Mouse (Mus musculus) adrenal gland, postnatal 0 days (tissue): ENCODE measurements around the gene Anxa11. TPM values are rescaled to one million over a fixed set of nuclear protein-coding genes. Genes with fewer than 3 reads are reported as not detected.

Experiments used
- microRNA-seq: library from miRNA; unstranded; fragments of <30 nt; microRNA quantifications from one replicate; pipeline ENCODE4, GENCODE M21; 2016; ENCODE audit warnings: borderline replicate concordance; ENCODE audit not compliant: insufficient number of aligned reads
- polyA plus RNA-seq: library from polyadenylated mRNA; unstranded; fragments of >200 nt; fragmentation: Nextera tagmentation; extraction: Ambion mirVana; gene quantifications from 2 replicates; pipeline ENCODE4 v1.2.1, GENCODE M21; 2015

The Anxa11 gene
- 22.6 and 33.0 TPM in 2 replicates for polyA plus RNA-seq

DNA sequence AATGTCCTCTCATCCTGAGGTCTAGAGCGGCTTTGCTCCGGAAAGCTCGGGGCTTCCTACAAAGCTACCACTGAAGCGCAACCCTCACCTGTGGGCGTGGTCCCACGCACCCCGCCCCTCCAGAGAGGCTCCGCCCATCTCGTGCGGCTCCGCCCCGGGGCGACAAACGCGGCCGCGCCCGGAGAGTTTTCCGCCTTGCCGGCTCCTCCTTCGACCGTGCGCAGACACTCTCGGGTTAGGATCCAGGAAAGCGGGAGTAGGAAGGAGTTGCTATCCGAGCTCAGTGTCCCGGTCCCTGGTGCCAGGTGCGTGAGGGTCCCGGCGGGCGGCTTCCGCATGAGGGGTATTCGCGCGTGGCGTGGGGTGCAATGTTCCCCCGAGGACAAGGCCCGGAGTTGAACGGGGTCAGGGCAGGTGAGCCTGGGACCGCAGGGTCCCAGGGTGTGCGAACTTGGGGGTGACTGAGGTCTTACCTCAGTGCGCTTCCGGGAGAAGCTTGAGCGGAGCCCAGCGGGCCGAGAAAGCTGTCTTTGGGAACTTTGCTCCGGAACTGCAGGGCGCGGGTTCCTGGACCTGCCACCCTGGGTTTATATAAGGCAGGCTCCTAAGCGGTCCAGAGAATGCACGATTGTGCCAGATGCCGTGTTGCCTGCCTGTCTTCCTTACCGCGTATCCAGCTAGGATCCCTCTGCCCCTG is at the start of gene Anxa11:
Gene Anxa11 (plus strand): TSS at position 166 of the 697 bp plus-strand sequence.

DNA sequence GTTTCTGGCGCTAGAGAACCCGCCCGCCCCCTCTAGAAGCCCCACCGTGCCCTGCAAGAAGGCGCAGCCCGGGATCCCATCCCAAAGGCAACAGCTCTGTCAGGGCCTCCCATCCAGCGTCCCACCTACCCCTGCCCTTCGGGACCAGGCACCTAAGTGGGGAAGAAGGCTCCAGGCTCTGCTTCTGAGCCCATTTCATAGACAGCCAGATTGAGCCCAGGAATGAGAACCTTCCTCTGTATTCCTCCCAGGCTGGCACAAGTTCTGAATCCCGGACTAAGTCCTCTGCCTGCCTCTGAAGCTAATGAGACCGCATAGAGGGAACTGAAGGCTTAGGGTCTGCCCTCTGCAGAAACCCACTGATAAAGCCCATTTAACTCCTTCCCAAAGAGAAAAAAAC is 61.0 kb downstream of the Anxa11 start, which contains the start of gene Plac9a:
Gene Plac9a (minus strand): TSS at position 101 of the 400 bp plus-strand sequence.

DNA sequence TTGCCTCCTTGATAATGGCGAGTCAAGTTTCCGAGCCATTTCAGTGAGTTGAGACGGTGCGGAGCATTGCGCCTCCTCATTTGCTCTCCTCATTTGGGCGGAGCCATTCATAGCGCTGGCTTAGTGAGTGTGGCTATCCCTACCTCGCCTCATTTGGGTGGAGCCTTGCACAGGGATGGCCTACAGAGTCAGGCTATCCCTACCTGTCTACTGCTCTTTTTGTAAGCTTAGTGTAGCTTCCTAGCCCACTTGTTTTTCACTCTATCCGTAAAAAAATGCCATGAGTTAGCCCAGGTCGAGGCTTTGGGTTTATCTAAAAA is 85.6 kb downstream of the Anxa11 start, which contains the start of gene Tmem254a:
Gene Tmem254a (minus strand): TSS at position 111 of the 320 bp plus-strand sequence.

Small RNA genes lying within 50 kb of the gene (microRNA-seq; reads per million reads assigned to microRNA genes)
- gene Gm23701, result not detected

Other genes with a start within 250 kb of the Anxa11 start
- gene Ppif, start 148.0 kb upstream of the Anxa11 start, polyA plus RNA-seq, result 14.5 and 30.0 TPM in 2 replicates
- gene Zcchc24, start 73.1 kb upstream of the Anxa11 start, polyA plus RNA-seq, result 13.5 and 17.1 TPM in 2 replicates
- gene Plac9a, start 60.9 kb downstream of the Anxa11 start, polyA plus RNA-seq, result 2.5 and 2.9 TPM in 2 replicates
- gene Tmem254a, start 85.5 kb downstream of the Anxa11 start, polyA plus RNA-seq, result 1.4 and 3.9 TPM in 2 replicates
- not detected in 2 replicates for gene Cphx1, start 96.1 kb downstream of the Anxa11 start, polyA plus RNA-seq
- 0.76 and 0.97 TPM in 2 replicates for gene Duxbl1, start 136.4 kb downstream of the Anxa11 start, polyA plus RNA-seq
- 99.0 and 234 TPM in 2 replicates for gene Gm9780, start 200.6 kb downstream of the Anxa11 start, polyA plus RNA-seq
- gene Tmem254c, start 225.2 kb downstream of the Anxa11 start, polyA plus RNA-seq, result 26.4 and 33.1 TPM in 2 replicates
- gene Cphx2, start 239.4 kb downstream of the Anxa11 start, polyA plus RNA-seq, result not detected in 2 replicates
- gene Cphx3, start 240.1 kb downstream of the Anxa11 start, polyA plus RNA-seq, result 0.11 TPM in 1 of 2 replicates, not detected in the other